Mouse (Mus musculus) forelimb bud, embryonic 11.5 days (tissue): ENCODE measurements at regions not wholly inside any gene's neighbourhood (a gene's known extent, or its start where the extent isn't known, plus 50 kb on each side); places are given as distances from the start of the nearest gene placed in this dataset.

Source experiments
- DNase-seq: peaks from one replicate; pipeline ENCODE4 v3.0.0-alpha.2; 2012; ENCODE audit warnings: low read depth, low spot score

GRCm38 (mm10) chr13:51336726-51337125 lies 71.7 kb upstream of the S1pr3 start:
- no peak for DNase-seq

DNA sequence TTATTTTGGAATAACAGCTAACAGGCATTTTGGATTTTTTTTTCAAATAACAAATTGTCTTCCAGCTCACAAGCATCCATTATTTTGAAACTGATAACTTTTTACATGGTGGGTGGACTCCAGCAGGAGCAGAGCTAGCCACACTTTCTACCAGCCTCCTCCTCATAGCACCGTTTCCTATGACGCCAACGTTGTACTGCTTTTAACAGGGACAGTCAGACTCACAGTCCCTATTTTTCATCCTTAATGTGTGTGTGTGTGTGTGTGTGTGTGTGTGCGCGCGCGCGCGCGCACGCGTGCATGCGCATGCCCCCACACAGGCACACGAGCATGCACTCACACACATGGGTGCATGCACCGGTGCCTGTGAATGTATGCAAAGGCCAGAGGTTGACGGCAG lies 70.5 kb upstream of the S1pr3 start:
- DNase-seq, result no peak

GRCm38 (mm10) chr13:51345321-51345720 lies 63.1 kb upstream of the S1pr3 start:
- no peak for DNase-seq

- no peak for DNase-seq
Measured at GRCm38 (mm10) chr13:51345839-51346550, 62.4 kb upstream of the S1pr3 start.

DNA sequence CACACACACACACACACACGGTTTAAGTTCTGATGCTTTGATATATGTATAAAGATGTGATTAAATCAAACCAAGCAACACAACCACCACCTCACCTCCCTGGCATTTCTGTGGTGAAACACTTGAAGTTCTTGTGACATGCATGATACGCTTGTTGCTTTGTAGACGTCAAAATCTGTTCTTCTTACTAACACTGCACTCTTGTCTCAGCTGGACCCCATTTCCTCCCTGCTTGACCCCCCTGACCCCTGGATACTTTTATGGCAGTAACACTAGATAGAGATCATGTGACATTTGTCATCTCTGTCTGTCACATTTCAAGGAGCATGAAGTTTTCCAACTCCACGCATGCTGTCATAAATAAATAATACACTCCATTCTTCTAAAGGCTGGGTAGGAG lies 59.7 kb upstream of the S1pr3 start:
- DNase-seq, result no peak

DNA sequence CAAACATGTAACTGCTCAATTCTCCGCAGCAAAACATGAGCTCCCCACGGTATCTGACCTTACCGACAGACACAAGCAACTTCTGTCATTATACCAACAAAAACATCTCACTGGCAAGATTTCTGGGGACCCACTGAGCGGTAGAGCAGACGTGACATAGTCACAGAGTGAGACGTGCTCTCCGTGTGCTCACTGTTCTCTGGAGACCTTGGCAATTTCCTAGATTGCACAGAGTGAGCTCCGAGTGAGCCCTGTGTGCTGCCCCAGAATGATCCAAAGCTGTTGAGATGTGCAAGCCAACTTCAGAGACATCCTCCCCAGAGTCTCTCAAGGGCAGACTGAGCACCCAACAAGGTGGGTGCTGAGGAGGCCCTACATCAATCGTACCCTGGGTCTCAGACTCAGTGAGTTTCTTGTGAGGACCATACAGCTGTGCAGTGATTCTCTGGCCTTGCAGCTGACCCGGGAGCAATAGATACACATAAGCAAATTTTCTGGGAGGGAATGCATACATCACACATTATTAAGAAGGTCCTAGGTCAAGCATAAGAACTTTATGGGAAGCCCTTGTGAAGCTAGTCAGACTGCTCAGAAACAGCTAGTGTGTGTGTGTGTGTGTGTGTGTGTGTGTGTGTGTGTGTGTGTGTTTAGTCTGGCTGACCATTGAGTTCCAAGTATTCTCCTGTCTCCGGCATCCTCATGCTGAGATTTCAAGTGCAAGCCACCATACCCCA lies 58.5 kb upstream of the S1pr3 start:
- DNase-seq, result no peak

DNA sequence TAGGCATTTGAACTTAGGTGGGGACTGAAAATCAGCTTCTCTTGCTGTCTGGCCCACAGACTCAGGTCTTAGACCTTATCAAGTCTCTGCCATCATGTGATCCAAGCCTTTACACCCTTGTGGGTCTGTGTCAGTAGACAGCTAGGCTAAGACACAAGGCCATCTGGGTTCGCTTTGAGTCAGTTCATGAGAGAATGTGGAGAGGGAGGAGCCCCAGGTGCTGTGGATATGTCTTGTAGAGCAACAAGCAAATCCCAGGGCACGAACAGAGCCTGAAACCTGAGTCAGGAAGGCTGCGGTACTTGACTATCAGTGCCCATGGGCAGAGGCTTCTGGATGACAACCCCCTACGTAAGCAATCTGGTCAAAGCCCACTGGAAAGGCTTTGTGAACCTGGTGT lies 55.6 kb upstream of the S1pr3 start:
- DNase-seq, result no peak

DNA sequence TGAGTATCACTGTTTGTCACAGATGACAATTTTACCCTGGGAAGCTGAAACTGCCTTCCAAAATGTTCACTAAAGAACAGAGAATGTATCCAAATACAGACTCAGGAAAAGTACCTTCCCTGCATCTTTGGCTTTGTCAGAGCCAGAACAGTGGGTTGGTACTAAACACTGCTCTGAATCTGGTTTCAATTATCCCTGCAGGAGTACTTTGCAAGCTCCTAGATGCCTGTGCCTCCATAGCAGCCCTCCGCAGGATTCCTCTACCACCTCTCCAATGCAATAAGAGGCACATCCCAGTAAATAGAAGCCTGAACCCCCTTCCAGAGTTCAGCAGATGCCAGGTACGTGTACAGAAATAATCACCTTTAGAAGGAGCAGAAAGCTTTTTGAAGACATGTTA lies 52.9 kb upstream of the S1pr3 start:
- DNase-seq, result peak; percentile 62
